Mouse (Mus musculus) myocyte (in vitro differentiated cells): ENCODE results near the gene Tcap.

Experiments
- CEBPB ChIP-seq: IDR thresholded peaks from 2 replicates; pipeline ENCODE4 v1.6.1; 2011; ENCODE audit warnings: mild to moderate bottlenecking, moderate library complexity; ENCODE audit not compliant: poor library complexity, insufficient read depth, severe bottlenecking
- E2F4 ChIP-seq: IDR thresholded peaks from one replicate; pipeline ENCODE4 v1.6.1; 2011; ENCODE audit warnings: mild to moderate bottlenecking, control low read depth, moderate library complexity; ENCODE audit not compliant: insufficient read depth
- MAX ChIP-seq: IDR thresholded peaks from one replicate; pipeline ENCODE4 v1.6.1; 2011; ENCODE audit warnings: low read depth, mild to moderate bottlenecking, control low read depth
- MYOD1 ChIP-seq, 3 experiments: IDR thresholded peaks; one replicate each; pipeline ENCODE4 v1.6.1; 2011; ENCODE audit warnings: control low read depth in 2 of 3, low read depth in 2 of 3, mild to moderate bottlenecking in 2 of 3, moderate library complexity in 1 of 3; ENCODE audit not compliant: insufficient read length in 2 of 3, control insufficient read depth in 1 of 3
- MYOG ChIP-seq, 3 experiments: IDR thresholded peaks; one replicate each; pipeline ENCODE4 v1.6.1; 2011; ENCODE audit warnings: control low read depth in 2 of 3, low read depth in 2 of 3, mild to moderate bottlenecking in 2 of 3; ENCODE audit not compliant: insufficient read length in 2 of 3, control insufficient read depth in 1 of 3, insufficient read depth in 1 of 3
- POLR2A ChIP-seq: IDR thresholded peaks from one replicate; pipeline ENCODE4 v1.6.1; 2011; ENCODE audit warnings: low read depth, mild to moderate bottlenecking, control low read depth, moderate library complexity; ENCODE audit not compliant: insufficient read length
- REST ChIP-seq: IDR thresholded peaks from one replicate; pipeline ENCODE4 v1.6.1; 2011; ENCODE audit warnings: mild to moderate bottlenecking, control low read depth, moderate library complexity; ENCODE audit not compliant: insufficient read depth, insufficient read length
- SRF ChIP-seq: IDR thresholded peaks from one replicate; pipeline ENCODE4 v1.6.1; 2011; ENCODE audit warnings: low read depth; ENCODE audit not compliant: control insufficient read depth, insufficient read length
- TCF12 ChIP-seq: IDR thresholded peaks from one replicate; pipeline ENCODE4 v1.6.1; 2011; ENCODE audit warnings: mild to moderate bottlenecking, control low read depth; ENCODE audit not compliant: poor library complexity, insufficient read depth, severe bottlenecking
- TCF3 ChIP-seq: IDR thresholded peaks from one replicate; pipeline ENCODE4 v1.6.1; 2011; ENCODE audit warnings: low read depth, control low read depth; ENCODE audit not compliant: insufficient read length
- USF1 ChIP-seq: IDR thresholded peaks from one replicate; pipeline ENCODE4 v1.6.1; 2011; ENCODE audit warnings: low read depth, mild to moderate bottlenecking, control low read depth, moderate library complexity

DNA sequence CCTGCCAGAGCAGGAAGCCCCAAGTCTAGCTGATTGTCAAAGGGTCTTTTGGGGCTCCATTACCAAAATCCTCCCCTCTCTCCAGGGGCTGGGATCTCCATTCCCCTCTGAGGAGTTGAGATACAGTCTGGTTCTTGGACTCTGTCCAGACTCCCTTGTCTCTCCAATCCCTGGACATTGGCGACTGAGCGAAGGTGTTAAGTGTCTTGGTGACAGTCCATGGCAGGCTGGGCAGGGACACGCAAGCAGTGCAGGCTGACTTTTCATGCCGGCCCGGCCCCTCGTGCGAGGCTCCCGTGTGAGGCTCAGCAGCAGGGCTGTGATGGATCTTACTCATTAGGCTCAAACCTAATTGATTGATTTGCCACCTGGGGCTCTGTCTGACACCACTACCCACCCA, 9.3 kb upstream of the Tcap start:
- TF ChIP-seq MYOG (IDR thresholded peaks at IDR 0.05; ENCODE audit: control insufficient read depth in 1 of 3, insufficient read depth in 1 of 3, insufficient read length in 2 of 3, low read depth in 2 of 3) (no peak), POLR2A (no peak), MAX (no peak), SRF (no peak), USF1 (no peak), E2F4 (no peak), TCF3 (no peak), REST (no peak), TCF12 (no peak), MYOD1 (IDR thresholded peaks at IDR 0.05; ENCODE audit: control insufficient read depth in 1 of 3, insufficient read length in 2 of 3, low read depth in 2 of 3) (no peak), CEBPB (no peak)
